Mouse (Mus musculus) Patski (cell line): ENCODE data around the gene Mbd4. TPM values are rescaled to one million over a fixed set of nuclear protein-coding genes. Genes with fewer than 3 reads are reported as not detected.
"Not testable (repeated sequence)": the region's sequence is repeated elsewhere in the genome, so short reads cannot be mapped to it uniquely, and the experiment has no call there.

Source experiments
- ATAC-seq: fragments of 100-300 bp; one replicate; pipeline ENCODE4 v1.8.0; 2021
- CTCF ChIA-PET: fragments of 350-600 bp; sonication (Branson Sonifier 250); formaldehyde crosslinking; loops from one replicate; lab custom pipeline; 2022; ENCODE audit warnings: inconsistent platforms; lab: Charles Lee
- POLR2A ChIA-PET: fragments of 350-600 bp; sonication (Branson Sonifier 250); formaldehyde crosslinking; loops from one replicate; lab custom pipeline; 2022; ENCODE audit warnings: antibody characterized with exemption, inconsistent platforms; lab: Charles Lee
- DNase-seq: peaks from one replicate; pipeline ENCODE4 v3.0.0-alpha.2; 2011; ENCODE audit warnings: low read depth, low spot score
- H3K27me3 ChIP-seq: fragments of 371-371 bp; one replicate; pipeline ENCODE4 v1.5.1; 2021
- CTCF ChIP-seq: fragments of 100-300 bp; IDR thresholded peaks from one replicate; pipeline ENCODE4 v1.5.1; 2021
- in situ Hi-C: fragments of 300-500 bp; cut with MboI; formaldehyde crosslinking; loops from 3 replicates; pipeline ENCODE4 v1.11.1; 2018; ENCODE audit warnings: low pct_unique_long_range_greater_than_20kb, mixed read lengths
- polyA plus RNA-seq: library from polyadenylated mRNA; unstranded; gene quantifications from one replicate; pipeline ENCODE4 v1.2.3, GENCODE M21; 2021

Gene Mbd4
- polyA plus RNA-seq, 1 experiment from 2014 or later: 6.8 TPM

DNA sequence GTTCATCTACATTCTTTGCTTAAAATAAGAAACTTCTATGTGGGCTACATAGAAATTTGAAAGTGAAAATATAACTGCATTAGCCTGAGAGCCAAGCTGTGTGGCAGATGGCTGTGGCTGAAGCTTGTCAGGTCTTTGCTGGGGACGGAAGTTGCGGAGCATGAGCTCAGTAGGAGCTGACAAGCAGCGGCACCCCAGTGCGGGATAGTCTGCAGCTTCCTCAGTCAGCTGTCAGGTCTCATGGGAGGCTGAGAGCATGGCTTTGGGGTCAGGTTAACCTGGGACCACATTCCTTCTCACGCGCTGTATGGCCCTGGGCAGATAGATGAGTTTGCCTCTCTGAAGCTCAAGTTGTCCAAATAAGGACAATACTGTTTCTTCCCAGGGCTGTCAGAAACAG is 37.9 kb upstream of the Mbd4 start:
- POLR2A ChIA-PET: no interaction called here
- no peaks in the 10 kb centered on the region for H3K27me3 ChIP-seq
- no peak for DNase-seq
- in situ Hi-C loops: loop anchor here (25.0 kb wide), 1 partner anchor 521 kb away; no protein-coding TSS in a partner anchor
- TF ChIP-seq CTCF: no peak
- ATAC-seq: peak; percentile 6
- CTCF ChIA-PET: interaction anchor here (1.0 to 1.1 kb wide), 2 partner anchors 10 to 39 kb away, joined by 3 read pairs; no protein-coding TSS in a partner anchor

DNA sequence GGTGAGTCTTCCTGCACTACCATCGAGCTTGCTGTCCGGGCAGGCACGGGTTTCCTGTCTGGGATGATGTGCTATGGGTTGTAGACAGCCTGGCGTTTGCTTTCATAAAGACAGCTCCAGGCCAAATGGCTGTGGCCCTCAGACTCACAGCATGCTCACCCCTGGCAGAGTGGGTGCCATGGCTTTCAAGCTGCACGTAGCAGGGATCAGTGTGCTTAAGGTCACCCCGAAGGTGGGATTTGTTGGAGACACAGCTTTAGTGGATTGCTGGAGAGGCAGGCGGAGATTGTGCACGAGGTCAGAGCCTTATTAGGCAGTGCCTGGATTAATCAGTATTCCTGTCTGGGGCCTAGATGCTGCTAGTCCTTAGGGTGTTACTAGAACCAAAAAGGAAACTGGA is 37.4 kb upstream of the Mbd4 start:
- no peak for TF ChIP-seq CTCF
- ChIA-PET CTCF (interaction anchor here (1.0 to 1.1 kb wide), 2 partner anchors 11 to 38 kb away, joined by 3 read pairs; no protein-coding TSS in a partner anchor), POLR2A (no interaction called here)
- DNase-seq: no peak
- no peaks in the 10 kb centered on the region for H3K27me3 ChIP-seq
- ATAC-seq: no peak
- in situ Hi-C loops: loop anchor here (25.0 kb wide), 1 partner anchor 522 kb away; no protein-coding TSS in a partner anchor

DNA sequence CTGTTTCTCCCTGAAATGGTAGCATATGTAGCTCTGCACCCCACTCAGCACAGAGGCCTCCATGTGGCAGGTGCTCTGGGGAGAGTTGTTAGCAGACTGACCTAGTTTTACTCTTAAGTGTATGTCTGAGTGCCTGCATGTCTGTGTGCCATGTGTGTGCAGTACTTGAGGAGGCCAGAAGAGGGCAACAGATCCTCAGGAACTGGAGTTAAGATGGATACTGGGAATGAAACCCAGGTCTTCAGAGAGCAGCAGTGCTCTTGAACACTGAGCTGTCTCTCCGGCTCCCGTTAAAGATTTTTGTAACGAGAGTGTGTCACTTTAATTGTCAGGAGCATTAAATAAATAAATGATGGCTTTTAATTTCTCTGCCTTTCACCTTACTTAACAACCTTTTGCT is 35.1 kb upstream of the Mbd4 start:
- H3K27me3 ChIP-seq: no peaks in the 10 kb centered on the region
- POLR2A ChIA-PET: no interaction called here
- CTCF ChIA-PET: interaction anchor here (0.8 to 2.8 kb wide), 3 partner anchors 11 to 15 kb away, joined by 3 to 17 read pairs (median 4); no protein-coding TSS in a partner anchor

DNA sequence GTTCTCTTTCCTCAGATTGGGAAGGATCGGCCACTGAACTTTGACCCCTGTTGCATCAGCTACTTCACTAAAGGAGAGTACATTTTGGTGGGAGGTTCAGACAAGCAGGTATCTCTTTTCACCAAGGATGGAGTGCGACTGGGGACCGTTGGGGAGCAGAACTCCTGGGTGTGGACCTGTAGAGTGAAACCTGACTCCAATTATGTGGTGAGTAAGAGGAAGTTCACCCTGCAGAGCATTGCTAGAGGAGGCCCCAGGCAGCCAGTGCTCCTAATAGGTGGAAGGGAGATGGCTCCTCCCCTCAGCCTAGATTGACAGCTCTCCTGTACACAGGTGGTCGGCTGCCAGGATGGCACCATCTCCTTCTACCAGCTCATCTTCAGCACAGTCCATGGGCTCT is 33.7 kb upstream of the Mbd4 start:
- H3K27me3 ChIP-seq: no peaks in the 10 kb centered on the region
- in situ Hi-C loops: loop anchor here (25.0 kb wide), 1 partner anchor 525 kb away; no protein-coding TSS in a partner anchor
- ATAC-seq (no peak), DNase-seq (no peak)
- ChIA-PET POLR2A (interaction anchor here (0.9 kb wide), 1 partner anchor 13 kb away, joined by 3 read pairs; no protein-coding TSS in a partner anchor), CTCF (interaction anchor here (2.0 to 2.8 kb wide), 2 partner anchors 14 to 33 kb away, joined by 4 to 17 read pairs; partner anchors contain the start of genes Ift122 and Mbd4)
- no peak for TF ChIP-seq CTCF

More for the DNA sequence above, 35.1 kb upstream of the Mbd4 start:
- in situ Hi-C loops: loop anchor here (25.0 kb wide), 1 partner anchor 524 kb away; no protein-coding TSS in a partner anchor
- ATAC-seq (no peak), DNase-seq (no peak)
- TF ChIP-seq CTCF: no peak

DNA sequence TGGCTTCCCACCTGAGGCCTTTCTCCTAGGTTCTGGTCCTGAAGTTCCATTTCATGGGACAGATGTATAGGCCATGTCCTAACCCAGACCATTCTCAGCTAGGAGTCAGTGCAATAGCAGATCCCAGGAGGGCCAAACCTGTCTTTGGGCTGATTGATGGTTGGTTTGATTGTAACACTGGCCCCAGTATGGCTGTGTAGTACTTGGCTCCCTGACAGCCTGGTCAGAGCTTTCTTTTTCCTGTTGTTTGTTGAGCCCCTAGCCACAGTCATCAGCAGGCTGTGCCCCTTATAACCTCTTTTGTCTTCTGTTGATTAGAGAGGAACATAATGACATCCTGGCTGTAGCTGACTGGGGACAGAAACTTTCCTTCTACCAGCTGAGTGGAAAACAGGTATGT is 30.8 kb upstream of the Mbd4 start:
- no peak for ATAC-seq

DNA sequence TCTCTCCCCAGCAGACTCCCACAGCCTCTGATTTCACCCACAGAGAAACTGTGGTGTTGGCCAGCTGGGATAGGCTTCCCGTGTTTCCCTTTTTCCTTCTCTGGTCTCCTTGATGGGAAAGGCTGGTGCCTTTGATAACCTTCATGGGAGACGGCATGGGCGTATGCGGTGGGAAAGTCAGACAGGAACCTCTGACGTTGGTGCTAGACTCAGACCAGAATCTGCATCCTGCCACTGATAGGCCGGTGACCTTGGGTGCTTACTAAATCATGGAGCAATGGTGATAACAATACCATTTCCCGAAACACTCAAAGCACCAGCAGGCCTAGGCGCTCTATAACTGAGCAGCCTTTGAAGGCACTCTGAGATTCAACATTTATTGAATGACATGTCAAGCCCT is 27.6 kb upstream of the Mbd4 start:
- ChIA-PET CTCF (no interaction called here), POLR2A (no interaction called here)
- no peak for ATAC-seq
- DNase-seq: no peak
- in situ Hi-C loops: loop anchor here (25.0 kb wide), 1 partner anchor 532 kb away; no protein-coding TSS in a partner anchor
- no peaks in the 10 kb centered on the region for H3K27me3 ChIP-seq
- no peak for TF ChIP-seq CTCF

More for the DNA sequence above, 30.8 kb upstream of the Mbd4 start:
- in situ Hi-C loops: loop anchor here (25.0 kb wide), 1 partner anchor 528 kb away; no protein-coding TSS in a partner anchor
- no peaks in the 10 kb centered on the region for H3K27me3 ChIP-seq
- no peak for TF ChIP-seq CTCF
- POLR2A ChIA-PET: no interaction called here
- DNase-seq: no peak
- CTCF ChIA-PET: interaction anchor here (1.5 kb wide), 1 partner anchor 16 kb away, joined by 5 read pairs; no protein-coding TSS in a partner anchor

DNA sequence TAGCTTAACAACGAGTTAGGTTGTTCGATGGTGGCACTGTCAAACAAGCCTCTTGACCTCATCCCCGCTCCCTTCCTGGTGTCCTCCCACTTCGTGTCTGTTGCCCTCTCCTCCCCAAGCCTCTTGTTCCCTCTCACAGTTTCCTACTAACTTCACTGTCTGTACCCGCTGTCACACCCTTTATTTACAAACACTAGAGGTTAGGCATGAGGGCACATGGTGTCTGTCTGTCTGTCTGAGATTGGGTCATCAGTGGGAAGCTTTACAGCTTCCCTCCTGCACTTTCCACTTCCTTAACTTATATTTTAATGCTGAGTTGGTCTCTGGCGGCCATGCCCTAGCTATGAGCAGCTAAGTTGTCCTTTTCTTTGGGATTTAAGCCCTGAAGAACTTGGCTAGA is 26.6 kb upstream of the Mbd4 start:
- no peak for TF ChIP-seq CTCF
- CTCF ChIA-PET: no interaction called here
- DNase-seq (no peak), ATAC-seq (no peak)
- in situ Hi-C loops: loop anchor here (25.0 kb wide), 1 partner anchor 533 kb away; no protein-coding TSS in a partner anchor
- no peaks in the 10 kb centered on the region for H3K27me3 ChIP-seq
- POLR2A ChIA-PET: no interaction called here

DNA sequence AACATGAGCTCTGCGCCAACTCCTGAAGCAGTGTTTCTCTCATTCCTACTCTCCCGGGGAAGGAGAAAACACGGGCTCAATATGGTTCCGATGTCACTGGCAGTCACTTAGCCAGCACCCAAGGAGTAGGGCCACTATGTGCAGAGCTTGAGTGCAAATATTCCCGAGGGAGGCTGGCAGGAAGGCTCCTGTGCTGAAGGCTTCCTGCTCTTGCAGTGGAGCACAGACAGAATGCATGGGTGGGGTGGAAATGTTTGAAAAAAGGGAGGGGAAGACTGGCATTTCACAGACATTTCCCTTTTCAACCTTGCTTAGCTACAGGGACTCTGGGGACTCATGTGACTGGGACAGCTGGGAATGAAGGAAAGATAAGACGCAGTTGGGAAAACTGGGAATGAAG is 25.5 kb upstream of the Mbd4 start:
- H3K27me3 ChIP-seq: no peaks in the 10 kb centered on the region
- DNase-seq (no peak), ATAC-seq (no peak)
- POLR2A ChIA-PET: no interaction called here
- CTCF ChIA-PET: no interaction called here
- TF ChIP-seq CTCF: no peak
- in situ Hi-C loops: loop anchor here (25.0 kb wide), 1 partner anchor 534 kb away; no protein-coding TSS in a partner anchor

DNA sequence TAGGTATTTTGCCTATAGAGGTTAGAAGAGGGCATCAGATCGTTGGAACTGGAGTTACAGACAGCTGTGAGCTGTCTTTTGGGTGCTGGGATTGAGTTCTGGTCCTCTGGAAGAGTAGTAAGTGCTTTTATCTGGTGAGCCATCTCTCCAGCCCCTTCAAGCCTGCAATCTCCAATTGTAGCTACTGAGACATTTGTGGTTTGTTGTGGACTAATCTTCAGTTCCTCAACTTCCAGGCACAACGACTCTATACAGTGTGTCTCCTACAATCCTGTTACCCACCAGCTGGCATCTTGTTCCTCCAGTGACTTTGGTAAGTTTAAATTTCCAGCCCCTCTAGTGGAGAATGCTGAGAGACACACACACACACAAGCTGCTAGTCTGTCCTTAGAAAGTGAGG is 24.1 kb upstream of the Mbd4 start:
- in situ Hi-C loops: loop anchor here (25.0 kb wide), 1 partner anchor 535 kb away; no protein-coding TSS in a partner anchor
- no peak for DNase-seq
- CTCF ChIA-PET: interaction anchor here (1.0 to 1.4 kb wide), 2 partner anchors 8 to 11 kb away, joined by 3 to 4 read pairs; no protein-coding TSS in a partner anchor
- no peak for TF ChIP-seq CTCF
- ATAC-seq: no peak
- no peaks in the 10 kb centered on the region for H3K27me3 ChIP-seq
- POLR2A ChIA-PET: no interaction called here

DNA sequence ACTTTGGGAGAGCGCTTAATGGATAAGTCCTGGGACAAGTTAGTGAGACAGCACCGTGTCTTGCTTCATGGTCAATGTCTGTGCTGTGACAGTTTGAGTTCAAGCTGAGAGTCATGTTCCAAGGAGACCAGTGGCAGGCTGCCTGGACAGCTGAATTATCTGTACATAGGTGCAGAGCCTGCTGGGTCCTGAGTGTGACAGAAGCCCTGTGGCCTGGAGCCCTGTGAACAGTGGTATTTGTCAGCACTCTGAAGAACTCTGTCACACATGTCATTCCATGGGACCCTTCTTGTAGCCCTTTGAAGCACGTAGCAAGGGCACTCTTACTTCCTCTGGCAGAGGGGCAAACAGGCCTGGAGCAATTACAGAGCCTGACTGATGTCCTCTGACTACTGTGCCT is 18.1 kb upstream of the Mbd4 start:
- POLR2A ChIA-PET, in situ Hi-C loops, H3K27me3 ChIP-seq, CTCF ChIA-PET, DNase-seq, ATAC-seq: not testable (repeated sequence)

DNA sequence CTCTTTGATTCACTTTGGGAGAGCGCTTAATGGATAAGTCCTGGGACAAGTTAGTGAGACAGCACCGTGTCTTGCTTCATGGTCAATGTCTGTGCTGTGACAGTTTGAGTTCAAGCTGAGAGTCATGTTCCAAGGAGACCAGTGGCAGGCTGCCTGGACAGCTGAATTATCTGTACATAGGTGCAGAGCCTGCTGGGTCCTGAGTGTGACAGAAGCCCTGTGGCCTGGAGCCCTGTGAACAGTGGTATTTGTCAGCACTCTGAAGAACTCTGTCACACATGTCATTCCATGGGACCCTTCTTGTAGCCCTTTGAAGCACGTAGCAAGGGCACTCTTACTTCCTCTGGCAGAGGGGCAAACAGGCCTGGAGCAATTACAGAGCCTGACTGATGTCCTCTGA is 14.0 kb upstream of the Mbd4 start:
- POLR2A ChIA-PET, CTCF ChIA-PET, in situ Hi-C loops, DNase-seq, ATAC-seq, H3K27me3 ChIP-seq: not testable (repeated sequence)
